7 mouse cellular contexts compared by ENCODE assay signal in genomic region chr15:80235535-80235934, GRCm38 (mm10). TPM values are rescaled to one million over a fixed set of nuclear protein-coding genes. Genes with fewer than 3 reads are reported as not detected.
A peak's percentile ranks its signal among the peaks of the same experiment; 100 is the strongest.
DNase-seq lines count a peak whose midpoint lies in the region; ATAC-seq and TF ChIP-seq lines count a peak whose summit lies in the region.

AC140267.1 (plus strand) TSS chr15:80235835.

- no peaks in the 10 kb centered on the region for H3K27me3 ChIP-seq in liver, adult 2 months (ENCODE audit: control insufficient read depth, insufficient read depth, low read length)
- H3K27me3 ChIP-seq in forebrain, embryonic 12.5 days, result no peaks in the 10 kb centered on the region
- no peaks in the 10 kb centered on the region for H3K27me3 ChIP-seq in intestine, embryonic 16.5 days (replicated peaks; ENCODE audit: control insufficient read depth, insufficient read depth, low read length)
- H3K27me3 ChIP-seq in neural tube, embryonic 13.5 days, result no peaks in the 10 kb centered on the region

- peak within 1 kb of the TSS; percentile 97 for H3K4me3 ChIP-seq in liver, adult 2 months (ENCODE audit: insufficient read depth, low read depth, low read length)
- peak within 1 kb of the TSS; percentile 90 for H3K4me3 ChIP-seq in forebrain, embryonic 12.5 days (replicated peaks)
- peak within 1 kb of the TSS; percentile 98 for H3K4me3 ChIP-seq in intestine, embryonic 16.5 days (ENCODE audit: low read length)
- peak within 1 kb of the TSS; percentile 91 for H3K4me3 ChIP-seq in neural tube, embryonic 13.5 days

- peaks cover 23% of the 10 kb centered on the region for H3K79me2 ChIP-seq in liver, adult 2 months (ENCODE audit: control insufficient read depth, insufficient read depth, low read length)

- WGBS in liver, adult 2 months, result 97% methylated on average over 9 of the region's 9 CpGs
- WGBS in forebrain, embryonic 12.5 days, result 93% methylated on average over 9 of the region's 9 CpGs
- WGBS in intestine, embryonic 16.5 days, result 93% methylated on average over 9 of the region's 9 CpGs
- 98% methylated on average over 9 of the region's 9 CpGs for WGBS in neural tube, embryonic 13.5 days

- H3K9me3 ChIP-seq in forebrain, embryonic 12.5 days, result no peaks in the 10 kb centered on the region
- no peaks in the 10 kb centered on the region for H3K9me3 ChIP-seq in intestine, embryonic 16.5 days (ENCODE audit: control insufficient read depth, low read length)
- no peaks in the 10 kb centered on the region for H3K9me3 ChIP-seq in neural tube, embryonic 13.5 days

- TF ChIP-seq CTCF in liver, adult 2 months (IDR thresholded peaks at IDR 0.05; ENCODE audit: low read depth, low read length), result no peak

- H3K4me1 ChIP-seq in liver, adult 2 months (ENCODE audit: control insufficient read depth, insufficient read depth, low read length), result peaks cover 11% of the 10 kb centered on the region
- H3K4me1 ChIP-seq in forebrain, embryonic 12.5 days, result peaks cover 20% of the 10 kb centered on the region
- peaks cover 13% of the 10 kb centered on the region for H3K4me1 ChIP-seq in intestine, embryonic 16.5 days (ENCODE audit: control insufficient read depth, insufficient read depth, low read length)
- H3K4me1 ChIP-seq in neural tube, embryonic 13.5 days (replicated peaks), result peaks cover 30% of the 10 kb centered on the region

- peaks cover 34% of the 10 kb centered on the region for H3K36me3 ChIP-seq in liver, adult 2 months (ENCODE audit: control insufficient read depth, insufficient read depth, low read length)
- peaks cover 41% of the 10 kb centered on the region for H3K36me3 ChIP-seq in forebrain, embryonic 12.5 days (replicated peaks)
- peaks cover 4% of the 10 kb centered on the region for H3K36me3 ChIP-seq in intestine, embryonic 16.5 days (ENCODE audit: control insufficient read depth, insufficient read depth, low read length)
- H3K36me3 ChIP-seq in neural tube, embryonic 13.5 days, result peaks cover 42% of the 10 kb centered on the region

- DNase-seq in liver, adult 2 months (ENCODE audit: extremely low read depth, low read depth, low spot score), result no peak
- no peak for DNase-seq in liver
- no peak for DNase-seq in cerebellum, postnatal 4 days (ENCODE audit: low spot score in 2 of 2)
- no peak for DNase-seq in spleen, postnatal 4 days (ENCODE audit: low spot score in 2 of 2)

- no peak for TF ChIP-seq POLR2A in liver, adult 2 months (IDR thresholded peaks at IDR 0.05; ENCODE audit: extremely low read depth, insufficient read depth, low read length)

- no peak for ATAC-seq in forebrain, embryonic 12.5 days (ENCODE audit: low FRiP score)
- no peak for ATAC-seq in intestine, embryonic 16.5 days
- ATAC-seq in neural tube, embryonic 13.5 days (ENCODE audit: low read depth), result no peak

- peak within 1 kb of the TSS; percentile 96 for H3K4me2 ChIP-seq in forebrain, embryonic 12.5 days
- H3K4me2 ChIP-seq in intestine, embryonic 16.5 days (ENCODE audit: low read depth, low read length), result peak within 1 kb of the TSS; percentile 68
- peak within 1 kb of the TSS; percentile 93 for H3K4me2 ChIP-seq in neural tube, embryonic 13.5 days

- peak within 1 kb of the TSS; percentile 89; the same call in 1 of the 2 replicates for H3K27ac ChIP-seq in liver, adult 2 months (replicated peaks; ENCODE audit: insufficient read depth, low read depth, low read length)
- H3K27ac ChIP-seq in forebrain, embryonic 12.5 days, result peak within 1 kb of the TSS; percentile 72; the same call in 1 of the 2 replicates
- peak within 1 kb of the TSS; percentile 80; the same call in 1 of the 2 replicates for H3K27ac ChIP-seq in intestine, embryonic 16.5 days (ENCODE audit: low read length)
- H3K27ac ChIP-seq in neural tube, embryonic 13.5 days (replicated peaks), result peak within 1 kb of the TSS; percentile 87; the same call in 1 of the 2 replicates

- H3K9ac ChIP-seq in liver, adult 2 months (ENCODE audit: low read depth, low read length), result peak within 1 kb of the TSS; percentile 93
- H3K9ac ChIP-seq in forebrain, embryonic 12.5 days, result peak within 1 kb of the TSS; percentile 82
- H3K9ac ChIP-seq in intestine, embryonic 16.5 days (ENCODE audit: low read depth, low read length), result peak within 1 kb of the TSS; percentile 88
- H3K9ac ChIP-seq in neural tube, embryonic 13.5 days, result peak within 1 kb of the TSS; percentile 91

RNA-seq across cellular contexts. Expression of gene AC140267.1, which starts in this region (rescaled TPM):
- not detected in 2 replicates for total RNA-seq in liver, adult 2 months (2014; rRNA removed)
- polyA plus RNA-seq in liver, adult 2 months (2012; rRNA removed), result not detected in 2 replicates
- polyA plus RNA-seq in forebrain, embryonic 12.5 days (2016; fragmentation: Nextera tagmentation; extraction: Ambion mirVana), result not detected in 2 replicates
- polyA plus RNA-seq in intestine, embryonic 16.5 days (2015; fragmentation: Nextera tagmentation; extraction: Ambion mirVana), result 4.1 TPM in 1 of 2 replicates, not detected in the other
- polyA plus RNA-seq in neural tube, embryonic 13.5 days (2015; fragmentation: Nextera tagmentation; extraction: Ambion mirVana), result 3.7 TPM in 1 of 2 replicates, not detected in the other
